Mouse (Mus musculus) heart, adult 2 months (tissue): ENCODE measurements around the gene Gm20388. TPM values are rescaled to one million over a fixed set of nuclear protein-coding genes. Genes with fewer than 3 reads are reported as not detected.

ENCODE experiments used
- DNase-seq, 2 experiments: peaks; one replicate each; pipeline ENCODE4 v3.0.0; 2021
- H3K27ac ChIP-seq: fragments of 200-600 bp; 2 replicates; pipeline ENCODE4 v1.8.1; 2022
- H3K27me3 ChIP-seq: fragments of 200-500 bp; 2 replicates; pipeline ENCODE4 v1.6.1; 2012; ENCODE audit warnings: mild to moderate bottlenecking, low read length, inconsistent platforms, mixed read lengths; ENCODE audit not compliant: control insufficient read depth, insufficient read depth
- H3K36me3 ChIP-seq: fragments of 200-500 bp; 2 replicates; pipeline ENCODE4 v1.6.1; 2012; ENCODE audit warnings: low read length, inconsistent platforms; ENCODE audit not compliant: control insufficient read depth, insufficient read depth
- H3K4me1 ChIP-seq: fragments of 200-500 bp; 2 replicates; pipeline ENCODE4 v1.6.1; 2011; ENCODE audit warnings: low read length; ENCODE audit not compliant: control insufficient read depth, insufficient read depth
- H3K4me3 ChIP-seq: fragments of 200-600 bp; 2 replicates; pipeline ENCODE4 v1.8.1; 2022
- H3K79me2 ChIP-seq: fragments of 200-500 bp; replicated peaks from 2 replicates; pipeline ENCODE4 v1.6.1; 2012; ENCODE audit warnings: mild to moderate bottlenecking, inconsistent platforms, low read length, moderate library complexity, mixed read lengths; ENCODE audit not compliant: control insufficient read depth, insufficient read depth
- H3K9ac ChIP-seq: fragments of 200-500 bp; 2 replicates; pipeline ENCODE4 v1.6.1; 2012; ENCODE audit warnings: low read depth, mild to moderate bottlenecking, control low read depth, inconsistent platforms, low read length, mixed read lengths
- CTCF ChIP-seq: fragments of 200-600 bp; IDR thresholded peaks from 2 replicates; pipeline ENCODE4 v1.8.1; 2022; ENCODE audit warnings: antibody characterized with exemption, mild to moderate bottlenecking, moderate library complexity
- EP300 ChIP-seq: fragments of 200-500 bp; IDR thresholded peaks from 2 replicates; pipeline ENCODE4 v1.6.1; 2011; ENCODE audit warnings: low read depth, low read length, control low read depth; ENCODE audit not compliant: insufficient read depth
- POLR2A ChIP-seq: fragments of 200-500 bp; IDR thresholded peaks from 2 replicates; pipeline ENCODE4 v1.6.1; 2011; ENCODE audit warnings: mild to moderate bottlenecking, low read depth, low read length, control low read depth; ENCODE audit not compliant: insufficient read depth
- WGBS: fragments of 180-500 bp; shearing (Covaris S2); methylation state at CpG from one replicate; pipeline ENCODE4 v1.1.7; 2018; 5-methylcytosine and 5-hydroxymethylcytosine counted together
- intact Hi-C: fragments of 180-260 bp; cut with DNase I; formaldehyde crosslinking; loops from one replicate; pipeline ENCODE4 v1.15.1; 2025
- polyA plus RNA-seq: library from polyadenylated mRNA; depleted of rRNA; stranded (reverse); fragments of >200 nt; gene quantifications from 2 replicates; pipeline ENCODE4 v1.2.3, GENCODE M21; 2012
- total RNA-seq, 2 experiments: library from RNA; stranded (reverse); gene quantifications; 2 replicates each; pipeline ENCODE4 v1.2.3; 2021

Gm20388 gene
- total and polyA plus RNA-seq, 3 experiments, result 1.8 to 32.3 TPM; not detected in 1

DNA sequence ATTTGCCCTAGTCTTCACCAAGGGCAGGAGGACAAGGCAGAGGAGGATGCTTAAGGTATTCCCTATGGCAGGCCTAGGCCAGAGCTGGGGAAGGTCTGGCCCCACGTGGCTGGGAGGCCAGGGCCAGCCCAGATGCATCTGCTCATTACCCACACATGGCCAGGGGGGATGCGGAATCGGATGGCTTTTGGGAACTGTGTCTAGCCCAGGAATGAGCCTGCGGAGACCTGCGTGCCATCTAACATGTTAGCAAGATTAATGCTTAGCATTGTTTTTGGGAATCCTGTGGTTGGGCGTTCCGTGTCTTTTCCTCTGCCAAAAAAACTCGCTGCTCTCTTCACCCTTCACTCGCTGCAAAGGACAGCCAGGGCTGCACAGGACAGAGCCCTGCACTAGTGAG is 1147.4 kb downstream of the Gm20388 start:
- peaks cover 2% of the 10 kb centered on the region; the same call in 1 of the 2 replicates for H3K27me3 ChIP-seq
- no peak overlapping the region for H3K9ac ChIP-seq
- intact Hi-C loops, result no loop called here
- TF ChIP-seq POLR2A (no peak), CTCF (no peak), EP300 (no peak)
- no peak overlapping the region for H3K4me3 ChIP-seq
- DNase-seq, result no peak
- H3K36me3 ChIP-seq, result no peaks in the 10 kb centered on the region
- H3K27ac ChIP-seq, result no peak overlapping the region
- no peaks in the 10 kb centered on the region for H3K4me1 ChIP-seq
- 58% methylated on average over 9 of the region's 9 CpGs for WGBS
- no peaks in the 10 kb centered on the region for H3K79me2 ChIP-seq

DNA sequence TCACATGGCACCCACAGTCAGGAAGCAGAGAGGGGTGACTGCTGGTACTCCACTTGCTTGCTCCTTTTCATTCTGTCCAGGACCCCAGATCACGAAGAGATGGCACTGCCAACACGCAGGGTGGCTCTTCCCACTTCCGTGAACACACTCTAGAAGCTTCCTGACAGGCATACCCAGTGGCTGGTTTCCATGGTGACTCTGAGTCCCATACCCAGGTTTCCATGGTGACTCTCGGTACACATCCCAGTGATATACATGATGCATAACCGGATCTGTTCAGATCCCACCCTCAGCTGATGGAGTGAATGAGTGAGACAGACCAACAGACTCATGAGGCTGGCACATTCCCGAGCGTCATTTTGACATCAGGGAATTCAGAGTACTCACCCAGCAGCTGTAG is 1148.5 kb downstream of the Gm20388 start:
- WGBS, result 82% methylated on average over 7 of the region's 7 CpGs
- TF ChIP-seq CTCF, result no peak
- TF ChIP-seq POLR2A, result no peak
- TF ChIP-seq EP300, result no peak
- H3K27ac ChIP-seq, result no peak overlapping the region
- H3K79me2 ChIP-seq, result no peaks in the 10 kb centered on the region
- H3K9ac ChIP-seq, result no peak overlapping the region
- DNase-seq, result no peak
- no peaks in the 10 kb centered on the region for H3K36me3 ChIP-seq
- H3K4me3 ChIP-seq, result no peak overlapping the region
- no peaks in the 10 kb centered on the region for H3K4me1 ChIP-seq
- H3K27me3 ChIP-seq, result peaks cover 2% of the 10 kb centered on the region; the same call in 1 of the 2 replicates
- intact Hi-C loops, result no loop called here

GRCm38 (mm10) chr8:121062521-121062920 is 1151.9 kb downstream of the Gm20388 start:
- H3K27ac ChIP-seq, result no peak overlapping the region
- no peaks in the 10 kb centered on the region for H3K79me2 ChIP-seq
- H3K27me3 ChIP-seq, result peaks cover 4% of the 10 kb centered on the region; the same call in 1 of the 2 replicates
- no peaks in the 10 kb centered on the region for H3K4me1 ChIP-seq
- intact Hi-C loops, result no loop called here
- TF ChIP-seq EP300, result no peak
- no peak for TF ChIP-seq CTCF
- TF ChIP-seq POLR2A, result no peak
- DNase-seq, result no peak
- no peaks in the 10 kb centered on the region for H3K36me3 ChIP-seq
- H3K9ac ChIP-seq, result no peak overlapping the region
- 90% methylated on average over 6 of the region's 6 CpGs for WGBS
- no peak overlapping the region for H3K4me3 ChIP-seq

DNA sequence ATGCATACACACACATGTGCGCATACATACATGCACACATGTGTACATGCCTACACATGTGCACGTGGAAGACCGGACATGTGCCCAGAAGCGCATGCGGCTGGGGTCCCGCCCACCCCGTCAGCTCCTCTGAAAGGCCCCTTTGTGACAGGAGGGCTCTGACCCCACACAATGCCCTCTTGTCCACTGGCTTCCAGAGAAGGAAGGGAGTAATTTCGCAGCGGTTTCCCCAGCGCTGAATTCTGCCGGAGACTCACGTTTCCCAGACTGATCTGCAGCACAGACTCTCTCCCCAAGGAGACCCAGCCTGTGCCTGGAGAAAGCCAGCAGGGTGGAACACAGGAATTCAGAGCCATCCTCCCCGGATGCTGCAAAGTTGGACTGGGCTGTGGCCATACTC is 1153.0 kb downstream of the Gm20388 start:
- no peaks in the 10 kb centered on the region for H3K79me2 ChIP-seq
- no peaks in the 10 kb centered on the region for H3K4me1 ChIP-seq

DNA sequence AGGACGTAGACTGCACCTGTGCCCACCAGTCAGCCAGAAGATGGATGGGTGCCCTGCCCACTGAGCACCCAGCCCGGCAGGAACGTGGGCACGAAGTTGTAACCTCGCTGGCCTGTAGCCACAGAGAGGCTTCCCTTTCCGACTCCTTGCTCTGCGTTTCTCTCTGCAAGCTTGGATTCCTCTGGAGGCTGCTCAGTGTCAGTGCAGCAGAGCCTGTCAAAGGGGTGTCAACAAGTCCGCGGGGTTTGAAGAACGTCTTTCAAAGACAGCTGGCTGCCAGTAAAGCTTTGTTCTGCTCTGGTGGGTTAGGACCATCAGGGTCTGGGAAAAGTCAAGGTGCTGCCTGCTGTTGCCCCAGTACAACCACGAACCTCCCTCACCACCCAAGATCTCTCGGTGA is 1160.8 kb downstream of the Gm20388 start:
- Histone ChIP-seq H3K36me3 (no peaks in the 10 kb centered on the region), H3K4me3 (no peak overlapping the region), H3K4me1 (no peaks in the 10 kb centered on the region), H3K27me3 (peaks cover 30% of the 10 kb centered on the region), H3K79me2 (no peaks in the 10 kb centered on the region), H3K27ac (no peak overlapping the region), H3K9ac (no peak overlapping the region)
- intact Hi-C loops, result no loop called here
- no peak for TF ChIP-seq POLR2A
- no peak for TF ChIP-seq CTCF
- WGBS, result 5% methylated on average over 12 of the region's 12 CpGs
- no peak for DNase-seq

More for the DNA sequence above, 1153.0 kb downstream of the Gm20388 start:
- 57% methylated on average over 13 of the region's 13 CpGs for WGBS
- no peak for DNase-seq
- peaks cover 4% of the 10 kb centered on the region; the same call in 1 of the 2 replicates for H3K27me3 ChIP-seq
- intact Hi-C loops, result no loop called here
- no peak for TF ChIP-seq POLR2A
- TF ChIP-seq CTCF, result no peak
- no peak for TF ChIP-seq EP300
- H3K36me3 ChIP-seq, result no peaks in the 10 kb centered on the region
- H3K27ac ChIP-seq, result no peak overlapping the region
- H3K4me3 ChIP-seq, result no peak overlapping the region
- no peak overlapping the region for H3K9ac ChIP-seq

- WGBS, result 29% methylated on average over 11 of the region's 11 CpGs
- intact Hi-C loops, result no loop called here
- Histone ChIP-seq H3K79me2 (no peaks in the 10 kb centered on the region), H3K4me3 (no peak overlapping the region), H3K27ac (no peak overlapping the region), H3K4me1 (no peaks in the 10 kb centered on the region), H3K27me3 (peaks cover 34% of the 10 kb centered on the region), H3K36me3 (no peaks in the 10 kb centered on the region), H3K9ac (no peak overlapping the region)
- TF ChIP-seq POLR2A, result no peak
- TF ChIP-seq EP300, result no peak
- no peak for TF ChIP-seq CTCF
- DNase-seq, result no peak
Measured at GRCm38 (mm10) chr8:121072406-121073130, 1161.9 kb downstream of the Gm20388 start.
